Mouse (Mus musculus): ENCODE results near the gene Olfr1134. TPM values are rescaled to one million over a fixed set of nuclear protein-coding genes. Genes with fewer than 3 reads are reported as not detected.
"Not testable (repeated sequence)": the region's sequence is repeated elsewhere in the genome, so short reads cannot be mapped to it uniquely, and the experiment has no call there.

Olfr1134 gene
- polyA plus RNA-seq (2012; rRNA removed): not detected in 2 replicates

GRCm38 (mm10) chr2:87658360-87658759 is at the start of gene Olfr1134:
Olfr1134 (minus strand) TSS chr2:87658460.
- TF ChIP-seq POLR2A (IDR thresholded peaks at IDR 0.05; ENCODE audit: borderline replicate concordance, extremely low read depth, insufficient read depth, insufficient read length, poor library complexity, severe bottlenecking) (no peak), CTCF (IDR thresholded peaks at IDR 0.05; ENCODE audit: borderline replicate concordance, extremely low read depth, insufficient read depth, insufficient read length) (no peak)
- DNase-seq (ENCODE audit: low read depth): no peak

DNA sequence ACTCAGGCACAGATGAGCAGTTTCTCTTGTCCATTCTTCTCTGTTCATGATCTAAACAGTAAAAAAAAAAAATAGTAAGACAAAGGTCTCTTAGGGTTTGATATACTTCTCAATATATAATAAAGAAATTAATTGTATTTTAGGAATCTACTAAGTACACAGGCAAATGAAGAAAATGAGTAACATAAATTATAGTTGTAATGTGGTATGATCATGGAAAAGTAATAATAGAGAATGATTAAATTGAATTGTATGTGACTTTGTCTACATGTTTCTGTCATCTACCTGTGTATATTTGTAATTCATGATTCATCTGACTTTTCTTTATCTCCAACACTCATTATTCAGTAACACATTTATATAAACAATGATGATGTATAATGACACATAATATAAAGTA is 35.6 kb upstream of the Olfr1134 start, which contains the start of gene Olfr1136:
Gene Olfr1136 (minus strand): TSS at position 101 of the 400 bp plus-strand sequence.
- TF ChIP-seq CTCF (IDR thresholded peaks at IDR 0.05; ENCODE audit: borderline replicate concordance, extremely low read depth, insufficient read depth, insufficient read length) (no peak), POLR2A (IDR thresholded peaks at IDR 0.05; ENCODE audit: borderline replicate concordance, extremely low read depth, insufficient read depth, insufficient read length, poor library complexity, severe bottlenecking) (no peak)
- no peak for DNase-seq (ENCODE audit: low read depth)

DNA sequence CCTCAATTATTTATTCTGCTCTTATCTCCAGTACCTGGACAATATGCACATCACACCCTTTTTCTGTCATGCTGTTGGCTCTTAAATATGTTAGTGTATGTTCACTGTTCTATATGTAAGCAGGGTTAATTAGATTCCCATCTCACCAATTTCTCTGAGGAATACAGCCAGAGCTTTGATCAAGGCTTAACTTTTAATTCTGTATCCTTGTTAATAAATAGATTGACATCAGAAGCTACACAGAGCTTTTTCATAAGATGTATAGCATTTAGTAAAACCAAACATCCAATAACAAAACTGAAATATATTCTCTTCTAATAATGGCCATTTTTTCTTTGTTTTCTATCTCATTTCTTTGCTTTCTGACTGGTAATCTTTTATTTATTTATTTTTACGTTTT is 15.3 kb upstream of the Olfr1134 start, which contains the start of gene Olfr1135:
Gene Olfr1135 (minus strand): TSS at position 101 of the 400 bp plus-strand sequence.
- TF ChIP-seq POLR2A (IDR thresholded peaks at IDR 0.05; ENCODE audit: borderline replicate concordance, extremely low read depth, insufficient read depth, insufficient read length, poor library complexity, severe bottlenecking): no peak
- TF ChIP-seq CTCF (IDR thresholded peaks at IDR 0.05; ENCODE audit: borderline replicate concordance, extremely low read depth, insufficient read depth, insufficient read length): no peak
- DNase-seq (ENCODE audit: low read depth): no peak

- DNase-seq (ENCODE audit: low read depth): no peak
- TF ChIP-seq CTCF (IDR thresholded peaks at IDR 0.05; ENCODE audit: borderline replicate concordance, extremely low read depth, insufficient read depth, insufficient read length) (no peak), POLR2A (IDR thresholded peaks at IDR 0.05; ENCODE audit: borderline replicate concordance, extremely low read depth, insufficient read depth, insufficient read length, poor library complexity, severe bottlenecking) (no peak)
Observed at GRCm38 (mm10) chr2:87647274-87647673, 11.0 kb downstream of the Olfr1134 start, which contains the start of gene Olfr1133. Olfr1133 (minus strand) TSS chr2:87647374.

- TF ChIP-seq POLR2A (IDR thresholded peaks at IDR 0.05; ENCODE audit: borderline replicate concordance, extremely low read depth, insufficient read depth, insufficient read length, poor library complexity, severe bottlenecking) (no peak), CTCF (IDR thresholded peaks at IDR 0.05; ENCODE audit: borderline replicate concordance, extremely low read depth, insufficient read depth, insufficient read length) (no peak)
- DNase-seq (ENCODE audit: low read depth): no peak
Observed at GRCm38 (mm10) chr2:87642441-87642840, 15.8 kb downstream of the Olfr1134 start.

GRCm38 (mm10) chr2:87637435-87637834 is 20.8 kb downstream of the Olfr1134 start, which contains the start of gene Olfr1132:
Olfr1132 (minus strand) TSS chr2:87637535.
- DNase-seq (ENCODE audit: low read depth): no peak
- TF ChIP-seq CTCF (IDR thresholded peaks at IDR 0.05; ENCODE audit: borderline replicate concordance, extremely low read depth, insufficient read depth, insufficient read length) (no peak), POLR2A (IDR thresholded peaks at IDR 0.05; ENCODE audit: borderline replicate concordance, extremely low read depth, insufficient read depth, insufficient read length, poor library complexity, severe bottlenecking) (no peak)

DNA sequence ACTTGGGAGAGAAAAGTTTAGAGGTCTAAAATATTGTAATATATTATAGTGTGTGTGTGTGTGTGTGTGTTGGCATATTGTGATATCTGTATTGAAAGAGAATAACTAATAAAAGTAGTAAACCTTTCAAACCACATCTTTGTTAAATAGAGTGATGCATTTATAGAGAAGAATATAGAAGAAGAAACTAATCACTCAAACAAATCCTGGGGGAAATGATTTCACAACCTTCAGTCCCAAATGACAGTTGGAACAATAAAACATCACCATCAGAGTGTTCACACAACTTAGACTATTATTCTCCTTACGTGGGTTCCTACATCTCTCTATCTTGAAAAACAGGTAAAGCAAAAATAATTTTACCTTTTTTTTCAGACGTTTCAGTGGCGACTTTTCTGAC is 31.5 kb downstream of the Olfr1134 start, which contains the start of gene Olfr1131:
Gene Olfr1131 (plus strand): TSS at position 301 of the 400 bp plus-strand sequence.
- no peak for DNase-seq (ENCODE audit: low read depth)

GRCm38 (mm10) chr2:87605912-87606311 is 52.3 kb downstream of the Olfr1134 start, which contains the start of gene Olfr1130:
Olfr1130 (plus strand) TSS chr2:87606212.
- not testable (repeated sequence) for DNase-seq (ENCODE audit: low read depth)

More for the DNA sequence above, 31.5 kb downstream of the Olfr1134 start, which contains the start of gene Olfr1131:
- TF ChIP-seq CTCF (IDR thresholded peaks at IDR 0.05; ENCODE audit: borderline replicate concordance, extremely low read depth, insufficient read depth, insufficient read length) (no peak), POLR2A (IDR thresholded peaks at IDR 0.05; ENCODE audit: borderline replicate concordance, extremely low read depth, insufficient read depth, insufficient read length, poor library complexity, severe bottlenecking) (no peak)

Other genes with a start within 250 kb of the Olfr1134 start
- not detected in 2 replicates for gene Olfr1123, start 241.8 kb downstream of the Olfr1134 start, polyA plus RNA-seq (2012; rRNA removed)
- not detected in 2 replicates for gene Olfr1124, start 228.2 kb downstream of the Olfr1134 start, polyA plus RNA-seq (2012; rRNA removed)
- not detected in 2 replicates for gene Olfr1126, start 204.5 kb downstream of the Olfr1134 start, polyA plus RNA-seq (2012; rRNA removed)
- not detected in 2 replicates for gene Pramel7, start 161.4 kb downstream of the Olfr1134 start, polyA plus RNA-seq (2012; rRNA removed)
- gene Pramel6, start 151.9 kb downstream of the Olfr1134 start, polyA plus RNA-seq (2012; rRNA removed): not detected in 2 replicates
- gene Olfr153, start 126.7 kb downstream of the Olfr1134 start, polyA plus RNA-seq (2012; rRNA removed): not detected in 2 replicates
- gene Olfr1128, start 112.9 kb downstream of the Olfr1134 start, polyA plus RNA-seq (2012; rRNA removed): not detected in 2 replicates
- not detected in 2 replicates for gene Olfr1129, start 84.6 kb downstream of the Olfr1134 start, polyA plus RNA-seq (2012; rRNA removed)
- gene Olfr1130, start 52.2 kb downstream of the Olfr1134 start, polyA plus RNA-seq (2012; rRNA removed): not detected in 2 replicates
- not detected in 2 replicates for gene Olfr1131, start 31.4 kb downstream of the Olfr1134 start, polyA plus RNA-seq (2012; rRNA removed)
- not detected in 2 replicates for gene Olfr1132, start 20.9 kb downstream of the Olfr1134 start, polyA plus RNA-seq (2012; rRNA removed)
- not detected in 2 replicates for gene Olfr1133, start 11.1 kb downstream of the Olfr1134 start, polyA plus RNA-seq (2012; rRNA removed)
- not detected in 2 replicates for gene Olfr1135, start 15.2 kb upstream of the Olfr1134 start, polyA plus RNA-seq (2012; rRNA removed)
- gene Olfr1136, start 35.5 kb upstream of the Olfr1134 start, polyA plus RNA-seq (2012; rRNA removed): not detected in 2 replicates
- gene Olfr1137, start 54.7 kb upstream of the Olfr1134 start, polyA plus RNA-seq (2012; rRNA removed): not detected in 2 replicates
- not detected in 2 replicates for gene Olfr1138, start 81.5 kb upstream of the Olfr1134 start, polyA plus RNA-seq (2012; rRNA removed)
- not detected in 2 replicates for gene Olfr1140, start 85.3 kb upstream of the Olfr1134 start, polyA plus RNA-seq (2012; rRNA removed)
- gene Olfr1141, start 95.5 kb upstream of the Olfr1134 start, polyA plus RNA-seq (2012; rRNA removed): not detected in 2 replicates
- gene Olfr152, start 121.0 kb upstream of the Olfr1134 start, polyA plus RNA-seq (2012; rRNA removed): not detected in 2 replicates
- not detected in 2 replicates for gene Olfr1143, start 142.1 kb upstream of the Olfr1134 start, polyA plus RNA-seq (2012; rRNA removed)
- gene Olfr1145, start 151.4 kb upstream of the Olfr1134 start, polyA plus RNA-seq (2012; rRNA removed): not detected in 2 replicates
- gene Olfr1148, start 172.1 kb upstream of the Olfr1134 start, polyA plus RNA-seq (2012; rRNA removed): not detected in 2 replicates
- not detected in 2 replicates for gene Olfr1150-ps1, start 185.5 kb upstream of the Olfr1134 start, polyA plus RNA-seq (2012; rRNA removed)
- not detected in 2 replicates for gene Olfr1151, start 197.4 kb upstream of the Olfr1134 start, polyA plus RNA-seq (2012; rRNA removed)
- gene Olfr1152, start 208.0 kb upstream of the Olfr1134 start, polyA plus RNA-seq (2012; rRNA removed): not detected in 2 replicates
- gene Olfr1153, start 236.5 kb upstream of the Olfr1134 start, polyA plus RNA-seq (2012; rRNA removed): not detected in 2 replicates
- gene Olfr1154, start 246.7 kb upstream of the Olfr1134 start, polyA plus RNA-seq (2012; rRNA removed): not detected in 2 replicates

Measured in brain, embryonic 14.5 days (tissue).